Mouse (Mus musculus) mature B cell (primary cell): ENCODE measurements around the gene Dolk.

ENCODE experiments used
- in situ Hi-C: fragments of 300-500 bp; cut with MboI; formaldehyde crosslinking; loops from 2 replicates; pipeline ENCODE4 v1.14.3; 2019

The Dolk gene

GRCm38 (mm10) chr2:30286192-30287026 lies at the start of gene Dolk, which contains the start of gene Nup188:
Gene Dolk (minus strand): TSS chr2:30286334.
Gene Nup188 (plus strand): TSS chr2:30286397.
- in situ Hi-C loops: no loop called here

- in situ Hi-C loops: no loop called here
Observed at GRCm38 (mm10) chr2:30335324-30335723, 49.2 kb upstream of the Dolk start.

GRCm38 (mm10) chr2:30328791-30329190 lies 42.7 kb upstream of the Dolk start:
- in situ Hi-C loops: no loop called here

GRCm38 (mm10) chr2:30327276-30327675 lies 41.1 kb upstream of the Dolk start:
- in situ Hi-C loops: no loop called here

GRCm38 (mm10) chr2:30325296-30325695 lies 39.2 kb upstream of the Dolk start:
- in situ Hi-C loops: no loop called here

- in situ Hi-C loops: no loop called here
Observed at GRCm38 (mm10) chr2:30323111-30323510, 37.0 kb upstream of the Dolk start.

GRCm38 (mm10) chr2:30319260-30319659 lies 33.1 kb upstream of the Dolk start:
- in situ Hi-C loops: no loop called here

GRCm38 (mm10) chr2:30316955-30317354 lies 30.8 kb upstream of the Dolk start:
- in situ Hi-C loops: no loop called here

GRCm38 (mm10) chr2:30316136-30316535 lies 30.0 kb upstream of the Dolk start:
- in situ Hi-C loops: no loop called here

GRCm38 (mm10) chr2:30311481-30311880 lies 25.3 kb upstream of the Dolk start:
- in situ Hi-C loops: no loop called here

- in situ Hi-C loops: no loop called here
Observed at GRCm38 (mm10) chr2:30309351-30309750, 23.2 kb upstream of the Dolk start.

GRCm38 (mm10) chr2:30306087-30306486 lies 20.0 kb upstream of the Dolk start:
- in situ Hi-C loops: no loop called here

- in situ Hi-C loops: no loop called here
Observed at GRCm38 (mm10) chr2:30299966-30300365, 13.8 kb upstream of the Dolk start.

GRCm38 (mm10) chr2:30299525-30299924 lies 13.4 kb upstream of the Dolk start:
- in situ Hi-C loops: no loop called here

- in situ Hi-C loops: no loop called here
Observed at GRCm38 (mm10) chr2:30287027-30287373, 866 bp upstream of the Dolk start.

- in situ Hi-C loops: no loop called here
Observed at GRCm38 (mm10) chr2:30285416-30286181, 535 bp downstream of the Dolk start.

- in situ Hi-C loops: no loop called here
Observed at GRCm38 (mm10) chr2:30285004-30285403, 1.1 kb downstream of the Dolk start.

GRCm38 (mm10) chr2:30283193-30283592 lies 2.9 kb downstream of the Dolk start:
- in situ Hi-C loops: no loop called here

- in situ Hi-C loops: no loop called here
Observed at GRCm38 (mm10) chr2:30281651-30282050, 4.5 kb downstream of the Dolk start.

- in situ Hi-C loops: no loop called here
Observed at GRCm38 (mm10) chr2:30280743-30281142, 5.4 kb downstream of the Dolk start, which contains the start of gene Gm28038. Gene Gm28038 (plus strand): TSS chr2:30281043.

- in situ Hi-C loops: no loop called here
Observed at GRCm38 (mm10) chr2:30270134-30270533, 16.0 kb downstream of the Dolk start.

- in situ Hi-C loops: no loop called here
Observed at GRCm38 (mm10) chr2:30269241-30269990, 16.7 kb downstream of the Dolk start.
